Mouse (Mus musculus) liver, postnatal 0 days (tissue): ENCODE measurements around the gene Nav2.

Source experiments
- CTCF ChIP-seq: sonication (generic); IDR thresholded peaks from 2 replicates; pipeline ENCODE4 v1.5.1; 2016; ENCODE audit warnings: antibody characterized with exemption, low read depth
- EP300 ChIP-seq: IDR thresholded peaks from 2 replicates; pipeline ENCODE4 v1.6.1; 2016; ENCODE audit warnings: antibody characterized with exemption, low read depth, mild to moderate bottlenecking

GRCm38 (mm10) chr7:49303600-49304411 lies 395.3 kb downstream of the Nav2 start:
- TF ChIP-seq CTCF (no peak), EP300 (no peak)
